Mouse (Mus musculus) kidney, adult 2 months (tissue): Measurements from ENCODE around the gene Gpr45. TPM values are rescaled to one million over a fixed set of nuclear protein-coding genes. Genes with fewer than 3 reads are reported as not detected.

Source experiments
- DNase-seq: peaks from one replicate; pipeline ENCODE4 v3.0.0; 2021
- H3K27ac ChIP-seq: fragments of 200-500 bp; 2 replicates; pipeline ENCODE4 v1.5.1; 2012; ENCODE audit warnings: low read depth, low read length, control low read depth, inconsistent platforms; ENCODE audit not compliant: insufficient read depth
- H3K27me3 ChIP-seq: fragments of 200-500 bp; replicated peaks from 2 replicates; pipeline ENCODE4 v1.6.1; 2012; ENCODE audit warnings: mild to moderate bottlenecking, moderate library complexity, low read length, inconsistent platforms; ENCODE audit not compliant: control insufficient read depth, insufficient read depth
- H3K36me3 ChIP-seq: fragments of 200-500 bp; 2 replicates; pipeline ENCODE4 v1.6.1; 2012; ENCODE audit warnings: mild to moderate bottlenecking, moderate library complexity, low read length, inconsistent platforms; ENCODE audit not compliant: control insufficient read depth, insufficient read depth
- H3K4me1 ChIP-seq: fragments of 200-500 bp; 2 replicates; pipeline ENCODE4 v1.6.1; 2011; ENCODE audit warnings: low read length; ENCODE audit not compliant: control insufficient read depth, insufficient read depth
- H3K4me3 ChIP-seq: fragments of 200-500 bp; 2 replicates; pipeline ENCODE4 v1.5.1; 2011; ENCODE audit warnings: mild to moderate bottlenecking, low read depth, low read length, control low read depth; ENCODE audit not compliant: insufficient read depth
- CTCF ChIP-seq: fragments of 200-500 bp; conservative IDR thresholded peaks from 2 replicates; pipeline ENCODE4 v1.5.1; 2011; ENCODE audit warnings: low read depth, mild to moderate bottlenecking, control low read depth, low read length, moderate library complexity, mixed read lengths; ENCODE audit not compliant: insufficient read depth, insufficient read length
- POLR2A ChIP-seq: fragments of 200-500 bp; IDR thresholded peaks from one replicate; pipeline ENCODE4 v1.6.1; 2011; ENCODE audit warnings: low read depth, low read length, control low read depth
- WGBS: fragments of 180-500 bp; shearing (Covaris S2); methylation state at CpG from one replicate; pipeline ENCODE4 v1.1.7; 2018; 5-methylcytosine and 5-hydroxymethylcytosine counted together
- polyA plus RNA-seq: library from polyadenylated mRNA; depleted of rRNA; stranded (reverse); fragments of >200 nt; gene quantifications from 2 replicates; pipeline ENCODE4 v1.2.3, GENCODE M21; 2012; rRNA removed

Gene Gpr45
- polyA plus RNA-seq = 0.33 TPM in 2 replicates

GRCm38 (mm10) chr1:42952734-42953481, at the start of gene Gpr45:
Gpr45 (plus strand) TSS chr1:42952872.
- no peak within 1 kb of the TSS for H3K27ac ChIP-seq
- peak within 1 kb of the TSS; percentile 44 for H3K4me3 ChIP-seq
- H3K27me3 ChIP-seq = peaks cover 2% of the 10 kb centered on the region
- no peaks in the 10 kb centered on the region for H3K36me3 ChIP-seq
- DNase-seq = no peak
- no peak for TF ChIP-seq POLR2A
- TF ChIP-seq CTCF = no peak
- WGBS = 3% methylated on average over 70 of the region's 71 CpGs
- peaks cover 2% of the 10 kb centered on the region; the same call in 1 of the 2 replicates for H3K4me1 ChIP-seq

GRCm38 (mm10) chr1:42905148-42905547, 47.5 kb upstream of the Gpr45 start:
- DNase-seq = no peak
- no peak overlapping the region for H3K4me3 ChIP-seq
- no peak overlapping the region for H3K27ac ChIP-seq
- H3K36me3 ChIP-seq = no peaks in the 10 kb centered on the region
- 87% methylated on average over 11 of the region's 11 CpGs for WGBS
- TF ChIP-seq CTCF (no peak), POLR2A (no peak)
- H3K4me1 ChIP-seq = no peaks in the 10 kb centered on the region
- no peaks in the 10 kb centered on the region for H3K27me3 ChIP-seq

- WGBS = 93% methylated on average over 7 of the region's 7 CpGs
Measured at GRCm38 (mm10) chr1:42906696-42907095, 46.0 kb upstream of the Gpr45 start.

GRCm38 (mm10) chr1:42907153-42907552, 45.5 kb upstream of the Gpr45 start:
- H3K4me3 ChIP-seq = no peak overlapping the region
- 72% methylated on average over 4 of the region's 4 CpGs for WGBS

More at GRCm38 (mm10) chr1:42906696-42907095, 46.0 kb upstream of the Gpr45 start:
- no peak overlapping the region for H3K4me3 ChIP-seq
- no peak for DNase-seq
- H3K36me3 ChIP-seq = no peaks in the 10 kb centered on the region
- no peaks in the 10 kb centered on the region for H3K27me3 ChIP-seq
- H3K27ac ChIP-seq = no peak overlapping the region
- TF ChIP-seq CTCF (no peak), POLR2A (no peak)
- no peaks in the 10 kb centered on the region for H3K4me1 ChIP-seq

GRCm38 (mm10) chr1:42915062-42915461, 37.6 kb upstream of the Gpr45 start:
- Histone ChIP-seq H3K36me3 (no peaks in the 10 kb centered on the region), H3K27me3 (no peaks in the 10 kb centered on the region), H3K4me3 (no peak overlapping the region), H3K4me1 (no peaks in the 10 kb centered on the region), H3K27ac (no peak overlapping the region)
- DNase-seq = peak; percentile 19
- TF ChIP-seq POLR2A = no peak
- no peak for TF ChIP-seq CTCF
- WGBS = 6% methylated on average over 4 of the region's 4 CpGs

More at GRCm38 (mm10) chr1:42907153-42907552, 45.5 kb upstream of the Gpr45 start:
- TF ChIP-seq CTCF (no peak), POLR2A (no peak)
- DNase-seq = no peak
- no peaks in the 10 kb centered on the region for H3K4me1 ChIP-seq
- H3K27me3 ChIP-seq = no peaks in the 10 kb centered on the region
- H3K36me3 ChIP-seq = no peaks in the 10 kb centered on the region
- H3K27ac ChIP-seq = no peak overlapping the region

GRCm38 (mm10) chr1:42916719-42917118, 36.0 kb upstream of the Gpr45 start:
- H3K27ac ChIP-seq = no peak overlapping the region
- H3K36me3 ChIP-seq = no peaks in the 10 kb centered on the region
- no peak overlapping the region for H3K4me3 ChIP-seq
- TF ChIP-seq POLR2A (no peak), CTCF (no peak)
- H3K4me1 ChIP-seq = no peaks in the 10 kb centered on the region
- 85% methylated on average over 7 of the region's 7 CpGs for WGBS
- no peak for DNase-seq
- no peaks in the 10 kb centered on the region for H3K27me3 ChIP-seq

- WGBS = 40% methylated on average over 4 of the region's 4 CpGs
Measured at GRCm38 (mm10) chr1:42917908-42918307, 34.8 kb upstream of the Gpr45 start.

GRCm38 (mm10) chr1:42923924-42924323, 28.7 kb upstream of the Gpr45 start:
- WGBS = 87% methylated on average over 5 of the region's 5 CpGs
- Histone ChIP-seq H3K4me3 (no peak overlapping the region), H3K27me3 (no peaks in the 10 kb centered on the region), H3K4me1 (no peaks in the 10 kb centered on the region), H3K36me3 (no peaks in the 10 kb centered on the region), H3K27ac (no peak overlapping the region)
- DNase-seq = no peak
- TF ChIP-seq CTCF (no peak), POLR2A (no peak)

More at GRCm38 (mm10) chr1:42917908-42918307, 34.8 kb upstream of the Gpr45 start:
- Histone ChIP-seq H3K27me3 (no peaks in the 10 kb centered on the region), H3K4me1 (no peaks in the 10 kb centered on the region), H3K4me3 (no peak overlapping the region), H3K36me3 (no peaks in the 10 kb centered on the region), H3K27ac (no peak overlapping the region)
- DNase-seq = no peak
- TF ChIP-seq CTCF (no peak), POLR2A (no peak)
